Mouse (Mus musculus) olfactory bulb, adult 2 months (tissue): ENCODE data around the gene Sept7.

Source experiments
- CTCF ChIP-seq: fragments of 200-500 bp; IDR thresholded peaks from 2 replicates; pipeline ENCODE4 v1.5.1; 2012; ENCODE audit warnings: low read depth, mild to moderate bottlenecking, low read length, moderate library complexity; ENCODE audit not compliant: insufficient read depth
- POLR2A ChIP-seq: fragments of 200-500 bp; IDR thresholded peaks from 2 replicates; pipeline ENCODE4 v1.6.1; 2012; ENCODE audit warnings: mild to moderate bottlenecking, low read depth, low read length, moderate library complexity; ENCODE audit not compliant: insufficient read depth

GRCm38 (mm10) chr9:25230213-25231039 is 21.8 kb upstream of the Sept7 start:
- TF ChIP-seq POLR2A (no peak), CTCF (no peak)
